Mouse (Mus musculus) layer of hippocampus, postnatal 14 days (tissue): ENCODE measurements around the gene Myo16. TPM values are rescaled to one million over a fixed set of nuclear protein-coding genes. Genes with fewer than 3 reads are reported as not detected.

Source experiments
- DNase-seq, 2 experiments: peaks; one replicate each; pipeline ENCODE4 v3.0.0; 2021 to 2022; ENCODE audit warnings: low spot score in 2 of 2, mixed read lengths in 1 of 2
- total RNA-seq, 2 experiments: library from RNA; stranded (reverse); gene quantifications; 2 replicates each; pipeline ENCODE4 v1.2.3; 2021

Gene Myo16
- total RNA-seq, 2 experiments from 2014 or later: 50.5 to 51.3 TPM

DNA sequence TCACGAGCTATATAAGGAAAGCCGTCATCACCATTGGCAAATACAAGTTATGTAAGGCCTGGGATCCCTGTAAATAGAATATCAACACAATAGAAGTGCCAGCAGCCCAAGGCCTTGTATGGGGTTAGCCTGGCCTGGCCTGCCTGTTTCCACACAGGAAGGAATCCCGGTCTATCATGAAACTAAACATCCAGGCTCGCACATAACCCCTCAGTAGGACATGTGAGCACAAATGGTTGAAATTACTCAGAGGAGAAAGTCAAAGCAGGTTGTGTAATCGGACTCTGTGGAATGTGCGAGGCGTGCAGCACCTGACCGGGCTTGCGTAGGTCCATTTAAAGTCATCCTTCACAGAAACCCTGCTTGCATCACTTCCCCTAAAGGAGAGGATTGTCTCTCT, 499.6 kb downstream of the Myo16 start:
- no peak for DNase-seq

DNA sequence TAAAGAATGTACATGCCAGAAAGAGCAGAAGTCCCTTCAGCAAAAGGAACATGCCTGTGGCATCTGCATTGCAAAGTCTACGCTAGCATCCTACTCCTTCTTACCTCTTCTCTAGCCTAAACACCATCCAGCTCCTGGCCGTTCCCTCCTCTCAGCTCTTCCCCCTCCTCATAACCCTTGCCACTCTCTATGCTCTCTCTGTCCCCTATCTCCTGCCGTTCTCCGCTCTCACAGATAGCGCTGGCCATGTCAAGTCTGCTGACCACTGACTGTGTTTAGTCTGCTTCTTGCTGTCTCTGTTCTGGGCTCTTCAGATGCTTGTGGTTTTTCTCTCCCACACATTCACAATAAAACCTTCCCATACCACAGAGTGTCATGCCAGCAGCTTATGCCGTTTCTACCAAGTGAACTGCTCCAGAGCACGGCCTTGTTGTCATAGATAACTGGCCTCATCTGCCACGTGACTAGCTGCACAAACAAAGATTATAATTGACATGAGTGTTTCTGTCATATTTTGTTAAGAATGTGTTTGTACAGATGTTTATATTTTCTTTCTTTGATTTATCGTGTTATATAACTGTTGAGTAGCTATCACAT, 501.3 kb downstream of the Myo16 start:
- DNase-seq: no peak

DNA sequence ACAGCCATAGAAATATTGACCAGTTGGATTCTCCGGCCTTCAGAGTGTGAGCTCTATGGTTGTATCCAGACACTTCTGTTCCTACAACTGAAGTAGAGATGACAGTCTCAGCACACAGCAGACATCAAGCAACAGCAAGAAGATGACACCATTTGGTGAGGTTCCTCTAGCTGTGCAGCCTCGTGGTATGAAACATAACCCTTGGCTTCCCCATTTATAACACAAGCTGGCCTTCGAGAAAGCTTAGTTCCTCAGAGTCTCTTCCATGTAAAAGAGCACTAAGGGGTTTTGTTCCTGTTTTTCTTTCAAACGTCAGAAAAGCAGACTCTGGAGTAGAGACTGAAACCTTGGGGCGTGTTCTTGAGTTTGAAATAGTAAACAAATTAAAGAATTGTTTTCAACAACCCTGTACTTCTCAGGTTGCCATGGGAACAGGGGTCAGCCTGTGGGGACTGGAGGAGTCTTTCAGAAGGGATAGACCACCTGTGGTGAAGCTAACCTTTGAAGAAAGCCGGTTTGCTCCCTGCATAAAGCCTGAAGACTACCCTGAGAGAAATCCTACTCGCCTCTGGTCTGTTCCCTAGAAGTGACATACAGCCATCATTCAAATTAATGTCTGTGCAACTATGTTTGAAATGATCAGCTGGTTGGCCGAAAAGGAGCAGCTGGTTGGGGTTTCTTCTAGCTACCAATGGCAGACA, 510.2 kb downstream of the Myo16 start:
- DNase-seq: no peak

DNA sequence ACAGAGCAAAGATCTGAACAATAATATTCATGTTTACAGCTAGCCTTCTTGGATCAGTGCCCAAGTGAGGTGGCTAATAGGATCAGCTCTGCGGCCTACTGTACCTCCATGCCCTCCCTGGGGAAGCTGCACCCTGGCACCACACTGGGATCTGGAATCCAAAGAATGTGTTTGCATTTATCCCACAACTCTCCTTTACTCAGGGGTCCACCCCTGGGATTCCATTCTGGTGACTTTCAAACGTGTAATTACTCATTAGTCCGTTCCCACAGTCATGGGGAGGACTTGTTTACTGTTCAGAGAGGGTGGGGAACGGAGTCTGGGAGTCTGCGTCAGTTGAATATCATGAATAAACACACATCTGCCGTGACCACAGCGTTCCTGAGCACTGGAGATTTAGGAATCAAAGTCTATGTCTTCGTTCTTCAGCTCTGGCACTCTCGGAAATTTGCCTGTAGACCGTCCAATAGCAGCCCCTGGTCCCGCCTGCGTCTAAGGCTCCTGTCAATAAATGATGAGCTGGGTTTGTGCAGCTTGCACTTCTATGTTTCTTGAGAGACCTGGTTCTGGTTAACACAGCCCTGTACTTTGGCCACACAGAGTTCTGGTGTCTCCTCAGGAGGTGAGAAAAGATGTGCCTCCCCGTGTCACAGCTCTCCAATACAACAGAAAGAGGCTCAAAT, 511.3 kb downstream of the Myo16 start:
- DNase-seq: no peak

DNA sequence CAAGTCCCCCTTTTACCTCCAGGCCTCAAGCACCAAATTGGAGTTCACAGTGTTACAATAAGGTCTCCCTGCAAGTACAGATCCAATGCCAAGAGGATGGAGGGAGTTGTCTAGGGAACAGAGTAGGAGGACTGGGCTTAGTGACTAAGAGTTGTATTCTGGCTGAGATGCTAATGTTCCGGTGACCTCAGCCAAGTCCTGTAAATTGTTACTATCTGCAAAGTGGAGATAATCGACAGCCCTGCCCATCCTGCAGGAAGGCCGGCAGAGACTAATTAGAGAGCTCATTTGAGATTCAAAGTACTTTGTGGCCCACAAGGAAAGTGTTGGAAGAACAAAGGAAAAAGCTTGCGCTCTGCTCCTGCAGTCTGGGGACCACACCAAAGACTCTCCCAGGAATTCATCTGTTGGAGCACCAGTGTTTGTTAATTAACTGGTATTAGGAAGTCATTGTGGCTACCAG, 512.1 kb downstream of the Myo16 start:
- DNase-seq: no peak

DNA sequence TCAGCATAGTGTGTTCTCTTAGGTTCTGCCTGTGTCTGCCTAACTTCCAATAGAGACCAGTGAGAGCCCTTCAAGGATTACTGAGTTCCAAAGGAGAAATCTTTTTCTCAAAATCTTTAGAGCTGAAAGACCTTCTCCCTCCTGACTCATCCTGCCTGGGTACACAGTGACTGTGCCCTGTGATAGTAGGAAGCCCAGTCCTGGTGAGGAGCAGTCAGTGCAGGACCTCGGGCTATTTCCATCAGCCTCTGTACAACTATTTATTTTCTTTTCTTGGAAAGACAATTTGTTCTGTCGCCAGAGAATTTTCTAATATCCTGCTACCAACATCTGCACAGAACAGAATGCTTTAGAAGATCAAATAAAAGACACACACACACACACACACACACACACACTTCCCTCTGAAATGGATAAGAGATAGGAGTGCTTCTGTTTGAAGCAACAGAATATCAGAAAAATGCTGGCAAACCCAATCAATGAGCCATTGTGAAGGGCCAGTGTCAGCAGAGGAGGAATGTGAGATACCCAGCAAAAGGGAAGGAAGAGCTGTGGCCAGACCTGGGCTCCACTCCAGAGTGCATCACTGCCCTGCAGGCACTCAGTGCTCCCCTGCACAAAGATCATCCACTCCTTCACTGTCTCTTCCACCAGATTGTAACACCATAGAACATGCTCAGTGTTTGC, 518.3 kb downstream of the Myo16 start:
- DNase-seq: no peak

DNA sequence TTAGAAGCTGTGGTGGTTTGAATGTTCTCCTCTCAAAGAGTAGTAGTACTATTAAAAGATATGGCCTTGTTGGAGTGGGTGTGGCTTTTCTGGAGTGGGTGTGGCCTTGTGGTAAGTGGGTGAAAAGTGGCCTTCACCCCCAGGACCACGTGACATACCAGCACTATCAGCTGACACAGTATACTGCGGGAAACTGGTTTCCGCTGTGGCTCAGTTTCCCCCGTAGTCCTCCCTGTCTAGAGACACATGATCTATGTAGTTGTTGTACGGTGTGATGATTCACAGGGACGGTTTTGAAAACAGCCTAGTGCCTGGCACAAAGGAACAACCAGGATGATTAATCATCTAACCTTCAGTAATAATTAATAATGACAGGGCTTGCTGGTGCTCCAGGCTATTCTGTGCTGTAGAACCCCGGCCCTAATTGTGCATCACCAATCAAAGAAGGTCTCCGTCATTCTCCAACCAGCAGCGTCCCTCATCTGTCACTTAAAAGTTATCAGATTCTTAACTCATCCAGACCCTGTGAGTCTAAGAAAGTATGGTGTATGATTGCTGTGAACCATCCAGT, 524.2 kb downstream of the Myo16 start:
- DNase-seq: no peak

DNA sequence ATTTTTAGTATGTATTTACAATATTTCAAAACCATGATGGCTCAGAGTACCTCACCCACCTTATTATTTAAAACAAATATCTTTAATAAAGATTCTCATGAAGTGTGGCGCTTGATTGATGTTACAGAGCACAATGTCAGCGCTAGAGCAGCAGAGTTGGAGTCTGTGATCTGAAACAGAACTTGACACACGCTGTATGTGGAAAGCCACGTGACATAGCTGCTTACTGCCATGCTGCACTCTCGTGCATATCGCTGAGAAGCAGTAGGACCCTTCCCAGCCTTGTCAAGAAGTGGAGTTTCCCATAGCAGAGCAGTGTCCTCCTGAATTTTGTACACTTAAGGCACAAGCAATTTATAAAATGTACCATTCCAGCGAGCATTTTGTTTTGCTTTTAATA, 528.2 kb downstream of the Myo16 start:
- DNase-seq: no peak

DNA sequence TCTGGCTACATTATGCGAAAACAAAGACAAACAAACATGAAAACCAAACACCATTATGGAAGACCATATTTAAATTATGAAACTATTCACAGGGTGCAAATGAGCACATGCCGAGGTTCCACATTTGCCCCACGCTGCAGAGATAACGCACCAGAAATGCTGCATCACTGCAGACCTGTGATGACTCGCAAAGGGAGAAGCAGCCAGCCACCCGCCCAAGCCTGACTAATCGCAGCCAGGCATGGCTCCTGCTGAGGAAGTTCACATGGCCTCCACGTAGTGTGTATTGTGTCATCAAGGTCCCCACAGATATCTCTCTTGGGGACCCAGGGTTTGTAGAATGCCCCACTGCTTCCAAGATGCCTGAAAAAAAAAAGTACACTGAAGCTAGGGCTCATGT, 529.4 kb downstream of the Myo16 start:
- no peak for DNase-seq

Other genes with a start within 250 kb of the Myo16 start
- 10 to 100 TPM; 10.8 to 10.9 TPM for gene Lig4, start 176.2 kb upstream of the Myo16 start, total RNA-seq
- gene Abhd13, start 176.2 kb upstream of the Myo16 start, total RNA-seq: 10 to 100 TPM; 28.4 to 31.7 TPM
- gene Tnfsf13b, start 147.4 kb upstream of the Myo16 start, total RNA-seq: 1 to 10 TPM; 2.5 to 4.2 TPM